Mouse (Mus musculus) liver, postnatal 0 days (tissue): ENCODE data around the gene Cacnb1.

Experiments
- CTCF ChIP-seq: sonication (generic); IDR thresholded peaks from 2 replicates; pipeline ENCODE4 v1.5.1; 2016; ENCODE audit warnings: antibody characterized with exemption, low read depth
- EP300 ChIP-seq: IDR thresholded peaks from 2 replicates; pipeline ENCODE4 v1.6.1; 2016; ENCODE audit warnings: antibody characterized with exemption, low read depth, mild to moderate bottlenecking

DNA sequence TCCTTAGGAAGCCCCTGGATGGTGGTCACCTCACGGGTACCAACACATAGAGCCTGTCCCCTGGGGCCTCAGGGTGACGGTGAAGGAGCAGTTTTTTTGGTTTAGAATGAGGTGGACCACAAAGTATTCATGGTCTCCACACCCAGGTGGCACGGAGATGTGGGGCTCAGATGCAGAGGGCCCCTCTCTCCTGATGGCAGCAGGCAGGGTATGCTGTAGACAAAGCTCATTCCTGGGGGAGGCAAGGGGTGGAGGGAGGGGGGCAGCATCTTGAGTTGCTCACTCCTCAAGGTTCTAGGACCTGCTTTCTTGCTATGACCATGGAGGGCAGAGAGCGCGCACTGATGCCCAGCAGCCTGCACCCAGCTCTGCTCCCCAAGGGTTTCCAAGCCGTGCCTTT is 20.8 kb downstream of the Cacnb1 start:
- TF ChIP-seq CTCF, result no peak
- no peak for TF ChIP-seq EP300
